Mouse (Mus musculus) ES-Bruce4 (cell line): Measurements from ENCODE around the gene Thrap3. TPM values are rescaled to one million over a fixed set of nuclear protein-coding genes. Genes with fewer than 3 reads are reported as not detected.

Experiments used
- H3K27ac ChIP-seq: 2 replicates; pipeline ENCODE4 v1.5.1; 2012; ENCODE audit warnings: low read length, inconsistent platforms; ENCODE audit not compliant: insufficient read depth
- H3K27me3 ChIP-seq: 2 replicates; pipeline ENCODE4 v1.6.1; 2012; ENCODE audit warnings: mild to moderate bottlenecking, low read length, inconsistent platforms; ENCODE audit not compliant: control insufficient read depth, poor library complexity, insufficient read depth, severe bottlenecking
- H3K36me3 ChIP-seq: 2 replicates; pipeline ENCODE4 v1.6.1; 2012; ENCODE audit warnings: inconsistent platforms, mild to moderate bottlenecking, low read length, moderate library complexity; ENCODE audit not compliant: control insufficient read depth, poor library complexity, insufficient read depth, severe bottlenecking
- H3K4me1 ChIP-seq: one replicate; pipeline ENCODE4 v1.8.1; 2011; ENCODE audit warnings: low read length; ENCODE audit not compliant: control insufficient read depth, insufficient read depth
- H3K4me3 ChIP-seq: 2 replicates; pipeline ENCODE4 v1.5.1; 2011; ENCODE audit warnings: low read depth, mild to moderate bottlenecking, low read length
- H3K9ac ChIP-seq: 2 replicates; pipeline ENCODE4 v1.6.1; 2012; ENCODE audit warnings: low read depth, mild to moderate bottlenecking, inconsistent platforms; ENCODE audit not compliant: poor library complexity, severe bottlenecking
- H3K9me3 ChIP-seq: replicated peaks from 2 replicates; pipeline ENCODE4 v1.6.1; 2012; ENCODE audit warnings: mild to moderate bottlenecking, low read length, inconsistent platforms; ENCODE audit not compliant: control insufficient read depth, poor library complexity, insufficient read depth, severe bottlenecking
- CTCF ChIP-seq: IDR thresholded peaks from one replicate; pipeline ENCODE4 v1.8.1; 2011; ENCODE audit warnings: low read depth, low read length
- EP300 ChIP-seq: IDR thresholded peaks from 2 replicates; pipeline ENCODE4 v1.6.1; 2011; ENCODE audit warnings: low read depth, low read length; ENCODE audit not compliant: insufficient read depth
- POLR2A ChIP-seq: IDR thresholded peaks from one replicate; pipeline ENCODE4 v1.8.1; 2011; ENCODE audit warnings: low read length; ENCODE audit not compliant: insufficient read depth
- polyA plus RNA-seq: library from polyadenylated mRNA; stranded (reverse); fragments of >200 nt; gene quantifications from 2 replicates; pipeline ENCODE4 v1.2.4, GENCODE M21; 2011; ENCODE audit warnings: low read depth; ENCODE audit not compliant: missing spikeins, insufficient read depth, insufficient read length

Gene Thrap3
- polyA plus RNA-seq, 1 experiment, result 495 TPM

- Histone ChIP-seq H3K4me1 (peaks cover 3% of the 10 kb centered on the region), H3K9me3 (no peaks in the 10 kb centered on the region), H3K36me3 (peaks cover 2% of the 10 kb centered on the region; the same call in 1 of the 2 replicates), H3K4me3 (no peak overlapping the region), H3K27me3 (no peaks in the 10 kb centered on the region), H3K9ac (peak overlapping the region; percentile 68), H3K27ac (peak overlapping the region; percentile 89)
- TF ChIP-seq POLR2A (no peak), CTCF (no peak), EP300 (no peak)
Observed at GRCm38 (mm10) chr4:126204016-126204415, 1.5 kb upstream of the Thrap3 start.

- Histone ChIP-seq H3K27me3 (no peaks in the 10 kb centered on the region), H3K4me3 (peak overlapping the region; percentile 59), H3K36me3 (peaks cover 8% of the 10 kb centered on the region; the same call in 1 of the 2 replicates), H3K9ac (peak overlapping the region; percentile 68), H3K9me3 (no peaks in the 10 kb centered on the region), H3K27ac (peak overlapping the region; percentile 89), H3K4me1 (peaks cover 3% of the 10 kb centered on the region)
- no peak for TF ChIP-seq CTCF
- no peak for TF ChIP-seq EP300
- TF ChIP-seq POLR2A, result no peak
Observed at GRCm38 (mm10) chr4:126203336-126203895, 856 bp upstream of the Thrap3 start.

GRCm38 (mm10) chr4:126201514-126202302, 852 bp downstream of the Thrap3 start:
- Histone ChIP-seq H3K9me3 (no peaks in the 10 kb centered on the region), H3K4me3 (peak overlapping the region; percentile 99), H3K27ac (peak overlapping the region; percentile 93), H3K4me1 (peaks cover 3% of the 10 kb centered on the region), H3K27me3 (no peaks in the 10 kb centered on the region), H3K36me3 (peaks cover 16% of the 10 kb centered on the region), H3K9ac (peak overlapping the region; percentile 94)
- TF ChIP-seq POLR2A, result no peak
- TF ChIP-seq CTCF, result no peak
- no peak for TF ChIP-seq EP300

GRCm38 (mm10) chr4:126200656-126201055, 1.9 kb downstream of the Thrap3 start:
- Histone ChIP-seq H3K4me3 (peak overlapping the region; percentile 38), H3K4me1 (peaks cover 3% of the 10 kb centered on the region), H3K9ac (peak overlapping the region; percentile 94), H3K27me3 (no peaks in the 10 kb centered on the region), H3K27ac (no peak overlapping the region), H3K9me3 (no peaks in the 10 kb centered on the region), H3K36me3 (peaks cover 21% of the 10 kb centered on the region)
- TF ChIP-seq EP300, result no peak
- TF ChIP-seq POLR2A, result no peak
- TF ChIP-seq CTCF, result no peak

- Histone ChIP-seq H3K36me3 (peaks cover 23% of the 10 kb centered on the region), H3K9ac (peak overlapping the region; percentile 94), H3K4me3 (no peak overlapping the region), H3K27ac (no peak overlapping the region), H3K27me3 (no peaks in the 10 kb centered on the region), H3K4me1 (peaks cover 3% of the 10 kb centered on the region), H3K9me3 (no peaks in the 10 kb centered on the region)
- TF ChIP-seq CTCF (no peak), EP300 (no peak), POLR2A (no peak)
Observed at GRCm38 (mm10) chr4:126200036-126200435, 2.5 kb downstream of the Thrap3 start.

- Histone ChIP-seq H3K27me3 (no peaks in the 10 kb centered on the region), H3K27ac (no peak overlapping the region), H3K4me3 (no peak overlapping the region), H3K36me3 (peaks cover 28% of the 10 kb centered on the region), H3K4me1 (peaks cover 1% of the 10 kb centered on the region), H3K9ac (peak overlapping the region; percentile 94), H3K9me3 (no peaks in the 10 kb centered on the region)
- TF ChIP-seq POLR2A, result no peak
- TF ChIP-seq CTCF, result no peak
- no peak for TF ChIP-seq EP300
Observed at GRCm38 (mm10) chr4:126199556-126199955, 3.0 kb downstream of the Thrap3 start.
